Mouse (Mus musculus) v-Abl transformed pro-B cells (cell line): ENCODE measurements around the gene Iqcm.
"Not testable (repeated sequence)": the region's sequence is repeated elsewhere in the genome, so short reads cannot be mapped to it uniquely, and the experiment has no call there.

Experiments used
- in situ Hi-C, 2 experiments: fragments of 400-800 bp; cut with MboI; formaldehyde crosslinking; loops; one replicate each; pipeline ENCODE4 v1.15.1; 2025; ENCODE audit not compliant: unreplicated experiment in 2 of 2

The Iqcm gene

GRCm38 (mm10) chr8:75448394-75448793 is at the start of gene Iqcm:
Gene Iqcm (plus strand): TSS chr8:75448694.
- in situ Hi-C loops, result no loop called here

DNA sequence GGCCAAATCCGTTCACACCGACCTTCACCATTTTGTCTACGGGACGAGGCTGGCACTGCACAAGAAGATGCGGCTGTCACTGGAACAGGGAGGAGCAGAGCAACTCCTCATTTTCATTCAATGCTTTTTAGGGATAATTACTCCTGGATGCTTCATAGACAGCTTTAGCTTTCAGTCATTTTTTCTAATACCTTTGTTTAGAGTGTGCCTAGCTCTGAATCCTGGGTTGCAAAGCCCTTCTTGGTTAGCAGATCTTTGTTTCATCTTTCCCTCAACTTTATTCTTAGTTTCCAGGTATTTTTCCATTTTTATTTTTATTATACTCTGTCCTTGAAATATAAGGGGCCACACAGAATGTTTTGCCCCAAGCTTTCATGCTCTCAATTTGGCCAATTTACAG is 42.0 kb upstream of the Iqcm start, which contains the start of gene Gm10358:
TSS of gene Gm10358 (minus strand) at position 101 of the 400 bp plus-strand sequence.
- in situ Hi-C loops, result no loop called here

GRCm38 (mm10) chr8:75415696-75416095 is 32.8 kb upstream of the Iqcm start:
- in situ Hi-C loops, result not testable (repeated sequence)

- in situ Hi-C loops, result no loop called here
Observed at GRCm38 (mm10) chr8:75476756-75477155, 28.3 kb downstream of the Iqcm start.

GRCm38 (mm10) chr8:75489035-75489678 is 40.7 kb downstream of the Iqcm start:
- in situ Hi-C loops, result no loop called here

GRCm38 (mm10) chr8:75509299-75509698 is 60.8 kb downstream of the Iqcm start:
- in situ Hi-C loops, result no loop called here

- in situ Hi-C loops, result no loop called here
Observed at GRCm38 (mm10) chr8:75513786-75514185, 65.3 kb downstream of the Iqcm start.

DNA sequence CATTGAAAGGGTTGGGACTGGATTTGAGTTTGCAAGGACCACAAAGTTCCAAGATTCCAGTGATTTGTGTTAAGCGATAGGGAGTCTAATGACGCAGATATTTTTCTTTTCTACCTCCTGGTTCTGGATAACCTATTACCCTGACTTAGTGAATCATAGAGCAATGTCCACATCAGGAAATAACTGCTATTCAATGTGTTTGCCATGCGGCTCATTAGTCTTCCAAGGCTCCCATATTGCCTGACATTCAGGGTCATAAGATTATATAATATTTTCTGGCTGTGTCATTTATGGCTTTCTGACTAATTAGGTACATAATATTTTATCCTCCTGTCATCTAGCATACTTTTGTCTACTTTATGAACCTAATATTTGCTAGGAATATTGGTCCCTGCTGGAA is 100.8 kb downstream of the Iqcm start:
- in situ Hi-C loops, result no loop called here

- in situ Hi-C loops, result no loop called here
Observed at GRCm38 (mm10) chr8:75596281-75596680, 147.8 kb downstream of the Iqcm start.

DNA sequence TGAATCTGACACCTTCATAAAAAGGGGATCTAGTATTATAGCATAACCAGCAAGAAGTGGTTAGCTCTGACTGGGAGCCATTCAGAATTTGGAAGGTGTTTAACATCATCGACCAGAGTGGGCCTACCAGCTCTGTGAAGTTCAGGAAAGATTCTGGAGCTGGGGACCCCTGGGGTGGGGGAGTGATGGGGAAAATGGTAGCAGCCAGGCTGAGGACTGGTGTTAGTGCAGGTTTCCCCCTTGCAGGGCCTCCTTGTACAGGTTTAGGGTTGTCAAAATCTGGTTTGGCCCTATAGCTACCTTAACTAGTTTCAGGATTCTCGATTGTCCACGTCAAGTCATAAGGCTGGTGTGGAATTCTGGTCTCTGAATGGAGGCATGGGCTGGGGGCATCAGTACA is 194.5 kb downstream of the Iqcm start:
- in situ Hi-C loops, result no loop called here

DNA sequence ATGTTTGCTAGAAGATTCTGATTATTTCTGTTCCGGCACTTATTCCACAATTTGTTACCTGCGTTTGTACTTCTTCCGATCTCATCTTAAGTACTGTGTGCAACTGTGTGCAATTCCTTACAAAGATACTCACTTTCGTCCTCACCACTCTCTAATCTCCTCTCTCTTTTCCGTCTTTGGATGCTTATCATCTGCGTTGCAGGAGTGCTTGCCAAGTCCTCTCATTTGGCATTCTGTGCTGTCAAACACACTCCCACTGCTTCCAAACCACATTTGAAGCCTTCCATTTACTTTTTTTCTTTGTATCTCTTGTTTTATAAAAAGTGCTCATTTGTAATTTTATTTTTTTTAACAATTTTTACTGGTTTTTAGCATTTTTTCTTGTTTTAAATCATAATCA is 210.8 kb downstream of the Iqcm start:
- in situ Hi-C loops, result no loop called here

GRCm38 (mm10) chr8:75746561-75746960 is 298.1 kb downstream of the Iqcm start:
- in situ Hi-C loops, result no loop called here

GRCm38 (mm10) chr8:75755596-75755995 is 307.1 kb downstream of the Iqcm start:
- in situ Hi-C loops, result no loop called here

DNA sequence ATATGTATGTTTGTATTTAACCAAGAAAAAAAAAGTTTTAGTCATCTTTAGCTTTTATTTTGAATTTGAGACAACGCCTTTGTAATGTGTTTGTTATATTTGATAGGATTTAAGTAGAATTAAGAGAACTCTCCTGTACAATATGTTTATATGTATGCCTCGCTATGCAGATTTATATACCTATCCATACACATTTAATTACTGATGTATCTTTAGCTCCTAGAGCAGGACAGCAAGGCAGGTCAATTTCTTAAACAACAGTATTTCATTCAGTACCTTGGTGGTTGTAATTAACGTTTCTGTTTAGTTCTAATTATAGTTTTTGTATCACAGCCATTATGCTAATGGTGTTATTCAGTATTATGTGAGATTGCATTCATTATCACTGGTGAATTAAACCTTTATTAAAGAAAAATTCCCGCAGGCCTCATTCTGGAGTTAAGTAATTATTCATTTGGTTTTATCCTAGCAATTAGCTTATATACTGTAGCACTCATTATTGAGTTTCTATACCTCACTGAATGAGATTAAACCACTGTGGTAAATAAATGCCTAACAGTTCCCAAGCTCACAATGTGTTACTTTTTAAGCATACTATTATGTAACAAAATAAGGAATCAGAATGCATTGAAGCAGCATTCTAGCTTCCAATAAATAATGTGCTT is 380.1 kb downstream of the Iqcm start:
- in situ Hi-C loops, result no loop called here

GRCm38 (mm10) chr8:75835245-75835644 is 386.8 kb downstream of the Iqcm start:
- in situ Hi-C loops, result no loop called here

- in situ Hi-C loops, result no loop called here
Observed at GRCm38 (mm10) chr8:75917603-75918344, 469.3 kb downstream of the Iqcm start.

- in situ Hi-C loops, result no loop called here
Observed at GRCm38 (mm10) chr8:75949166-75949565, 500.7 kb downstream of the Iqcm start.

GRCm38 (mm10) chr8:75956016-75956415 is 507.5 kb downstream of the Iqcm start:
- in situ Hi-C loops, result no loop called here

DNA sequence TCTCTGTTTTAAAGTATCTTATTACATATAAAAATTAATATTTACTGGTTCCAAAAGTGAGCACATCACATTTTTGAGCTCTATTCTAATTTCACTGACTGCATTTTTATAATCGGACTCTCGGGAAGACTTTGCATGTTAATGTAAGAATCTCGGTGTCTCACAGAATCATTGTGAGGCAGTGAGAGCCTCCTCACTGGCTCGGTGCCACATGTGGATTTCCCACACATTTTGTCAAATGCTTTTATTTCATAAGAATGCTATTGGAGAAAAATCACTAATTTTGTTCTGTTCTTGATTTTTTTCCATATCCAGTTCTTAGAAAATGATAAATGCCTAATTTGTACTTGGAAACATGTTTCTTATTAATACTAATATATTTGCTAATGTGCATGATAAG is 570.0 kb downstream of the Iqcm start:
- in situ Hi-C loops, result no loop called here
